Mouse (Mus musculus) small intestine, adult 2 months (tissue): ENCODE measurements around the gene Ythdf1.

Experiments
- CTCF ChIP-seq: fragments of 200-500 bp; IDR thresholded peaks from 2 replicates; pipeline ENCODE4 v1.5.1; 2012; ENCODE audit warnings: low read depth, mild to moderate bottlenecking, control low read depth, inconsistent platforms, low read length, moderate library complexity, mixed read lengths; ENCODE audit not compliant: insufficient replicate concordance, insufficient read length; ENCODE audit errors: extremely low read depth
- POLR2A ChIP-seq: fragments of 200-500 bp; IDR thresholded peaks from 2 replicates; pipeline ENCODE4 v1.6.1; 2012; ENCODE audit warnings: low read depth, mild to moderate bottlenecking, control low read depth, inconsistent platforms, low read length, moderate library complexity

DNA sequence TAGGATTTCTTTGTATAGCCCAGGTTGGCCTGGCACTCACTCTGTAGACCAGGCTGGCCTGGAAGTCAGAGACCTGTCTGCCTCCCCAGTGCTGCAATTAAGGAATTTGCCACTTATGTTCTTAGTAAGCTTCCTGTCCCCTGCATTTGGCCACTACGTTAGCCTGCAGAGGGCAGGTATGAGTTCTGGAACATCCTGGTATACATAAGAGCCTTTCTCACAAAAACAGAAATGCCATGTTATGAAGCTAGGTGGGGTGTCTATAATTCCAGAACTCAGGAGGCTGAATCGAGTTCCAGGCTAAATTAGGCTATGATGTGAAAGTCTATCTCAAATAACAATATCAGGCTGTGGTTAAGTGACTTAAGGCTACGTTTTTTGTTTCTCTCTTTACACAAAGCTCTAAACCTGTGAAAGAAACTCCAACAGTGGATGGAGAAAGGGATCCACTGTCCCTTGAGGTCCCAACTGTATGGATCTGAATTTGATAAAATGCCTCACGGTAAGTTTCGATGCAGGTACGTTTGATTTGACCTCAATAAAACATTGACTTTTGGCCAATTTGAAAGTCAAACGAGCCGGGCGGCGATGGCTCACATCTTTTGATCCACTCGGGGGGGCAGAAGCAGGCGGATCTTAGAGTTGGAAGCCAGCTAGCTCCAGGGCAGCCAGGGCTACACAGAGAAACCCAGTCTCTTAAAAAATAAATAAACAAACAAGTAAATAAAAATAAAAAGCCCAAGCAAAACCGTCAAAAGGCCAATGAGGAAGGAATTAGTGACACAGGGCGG is 45.5 kb upstream of the Ythdf1 start:
- TF ChIP-seq CTCF = no peak; the same call in 1 of the 2 replicates
- TF ChIP-seq POLR2A = no peak
